Mouse (Mus musculus): ENCODE measurements around the gene Gm9044. TPM values are rescaled to one million over a fixed set of nuclear protein-coding genes. Genes with fewer than 3 reads are reported as not detected.

Gm9044 gene
- polyA plus RNA-seq (2014; fragmentation: Illumina TruSeq; extraction: RNeasy Lipid Tissue Mini Kit (QIAGEN cat#74804); ENCODE audit: low read depth, low replicate concordance): not detected

DNA sequence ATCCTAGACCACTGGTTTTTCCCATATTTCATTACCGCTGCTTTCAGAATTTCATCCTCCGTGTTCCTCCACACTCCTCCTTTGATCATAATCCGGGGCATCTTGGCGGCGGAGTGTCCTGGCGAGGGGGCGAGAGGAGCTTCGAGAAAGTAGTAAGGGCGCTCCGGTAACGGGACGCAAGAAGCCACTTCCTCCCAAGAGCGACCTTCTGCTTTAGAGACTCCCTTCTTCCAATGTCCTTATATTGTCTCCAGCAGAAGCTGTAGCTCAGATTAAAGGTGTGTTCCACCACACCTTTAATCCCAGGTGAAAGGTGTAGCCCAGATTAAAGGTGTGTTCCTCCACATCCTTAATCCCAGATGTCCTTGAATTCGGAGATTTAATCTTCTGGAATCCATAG, at the start of gene Gm9044:
Gene Gm9044 (minus strand): TSS at position 101 of the 400 bp plus-strand sequence.

DNA sequence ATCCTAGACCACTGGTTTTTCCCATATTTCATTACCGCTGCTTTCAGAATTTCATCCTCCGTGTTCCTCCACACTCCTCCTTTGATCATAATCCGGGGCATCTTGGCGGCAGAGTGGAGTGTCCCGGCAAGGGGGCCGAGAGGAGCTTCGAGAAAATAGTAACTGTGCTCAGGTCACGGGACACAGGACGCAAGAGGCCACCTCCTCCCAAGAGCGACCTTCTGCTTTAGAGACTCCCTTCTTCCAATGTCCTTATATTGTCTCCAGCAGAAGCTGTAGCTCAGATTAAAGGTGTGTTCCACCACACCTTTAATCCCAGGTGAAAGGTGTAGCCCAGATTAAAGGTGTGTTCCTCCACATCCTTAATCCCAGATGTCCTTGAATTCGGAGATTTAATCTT, 21.8 kb upstream of the Gm9044 start, which contains the start of gene Gm9049:
Gene Gm9049 (minus strand): TSS at position 101 of the 400 bp plus-strand sequence.

DNA sequence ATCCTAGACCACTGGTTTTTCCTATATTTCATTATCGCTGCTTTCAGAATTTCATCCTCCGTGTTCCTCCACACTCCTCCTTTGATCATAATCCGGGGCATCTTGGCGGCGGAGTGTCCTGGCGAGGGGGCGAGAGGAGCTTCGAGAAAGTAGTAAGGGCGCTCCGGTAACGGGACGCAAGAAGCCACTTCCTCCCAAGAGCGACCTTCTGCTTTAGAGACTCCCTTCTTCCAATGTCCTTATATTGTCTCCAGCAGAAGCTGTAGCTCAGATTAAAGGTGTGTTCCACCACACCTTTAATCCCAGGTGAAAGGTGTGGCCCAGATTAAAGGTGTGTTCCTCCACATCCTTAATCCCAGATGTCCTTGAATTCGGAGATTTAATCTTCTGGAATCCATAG, 16.4 kb upstream of the Gm9044 start, which contains the start of gene Gm9048:
Gene Gm9048 (minus strand): TSS at position 101 of the 400 bp plus-strand sequence.

DNA sequence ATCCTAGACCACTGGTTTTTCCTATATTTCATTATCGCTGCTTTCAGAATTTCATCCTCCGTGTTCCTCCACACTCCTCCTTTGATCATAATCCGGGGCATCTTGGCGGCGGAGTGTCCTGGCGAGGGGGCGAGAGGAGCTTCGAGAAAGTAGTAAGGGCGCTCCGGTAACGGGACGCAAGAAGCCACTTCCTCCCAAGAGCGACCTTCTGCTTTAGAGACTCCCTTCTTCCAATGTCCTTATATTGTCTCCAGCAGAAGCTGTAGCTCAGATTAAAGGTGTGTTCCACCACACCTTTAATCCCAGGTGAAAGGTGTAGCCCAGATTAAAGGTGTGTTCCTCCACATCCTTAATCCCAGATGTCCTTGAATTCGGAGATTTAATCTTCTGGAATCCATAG, 10.9 kb upstream of the Gm9044 start, which contains the start of gene Gm9046:
Gene Gm9046 (minus strand): TSS at position 101 of the 400 bp plus-strand sequence.

DNA sequence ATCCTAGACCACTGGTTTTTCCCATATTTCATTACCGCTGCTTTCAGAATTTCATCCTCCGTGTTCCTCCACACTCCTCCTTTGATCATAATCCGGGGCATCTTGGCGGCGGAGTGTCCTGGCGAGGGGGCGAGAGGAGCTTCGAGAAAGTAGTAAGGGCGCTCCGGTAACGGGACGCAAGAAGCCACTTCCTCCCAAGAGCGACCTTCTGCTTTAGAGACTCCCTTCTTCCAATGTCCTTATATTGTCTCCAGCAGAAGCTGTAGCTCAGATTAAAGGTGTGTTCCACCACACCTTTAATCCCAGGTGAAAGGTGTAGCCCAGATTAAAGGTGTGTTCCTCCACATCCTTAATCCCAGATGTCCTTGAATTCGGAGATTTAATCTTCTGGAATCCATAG, 5.5 kb upstream of the Gm9044 start, which contains the start of gene Gm9045:
Gene Gm9045 (minus strand): TSS at position 101 of the 400 bp plus-strand sequence.

DNA sequence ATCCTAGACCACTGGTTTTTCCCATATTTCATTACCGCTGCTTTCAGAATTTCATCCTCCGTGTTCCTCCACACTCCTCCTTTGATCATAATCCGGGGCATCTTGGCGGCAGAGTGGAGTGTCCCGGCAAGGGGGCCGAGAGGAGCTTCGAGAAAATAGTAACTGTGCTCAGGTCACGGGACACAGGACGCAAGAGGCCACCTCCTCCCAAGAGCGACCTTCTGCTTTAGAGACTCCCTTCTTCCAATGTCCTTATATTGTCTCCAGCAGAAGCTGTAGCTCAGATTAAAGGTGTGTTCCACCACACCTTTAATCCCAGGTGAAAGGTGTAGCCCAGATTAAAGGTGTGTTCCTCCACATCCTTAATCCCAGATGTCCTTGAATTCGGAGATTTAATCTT, 5.3 kb downstream of the Gm9044 start, which contains the start of gene Gm9040:
Gene Gm9040 (minus strand): TSS at position 101 of the 400 bp plus-strand sequence.

DNA sequence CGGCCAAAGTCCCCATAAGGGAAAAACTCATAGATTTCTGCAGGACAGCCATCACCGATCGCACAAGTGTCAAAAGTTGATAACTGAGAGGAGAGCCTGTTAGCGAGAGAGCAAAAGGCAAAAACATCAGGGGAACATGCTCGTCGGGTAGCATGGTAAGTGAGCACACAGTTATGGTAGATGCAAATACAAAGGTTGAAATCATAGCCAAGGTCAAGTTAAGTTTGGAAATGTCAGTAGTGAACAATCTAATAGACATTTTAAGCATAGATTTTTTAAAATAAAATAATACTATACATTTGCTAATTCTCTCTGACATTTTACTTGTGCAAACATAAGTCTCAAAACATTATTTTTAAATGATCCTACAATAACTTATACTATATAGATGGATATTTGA, 37.3 kb downstream of the Gm9044 start, which contains the start of gene Iltifb:
Gene Iltifb (minus strand): TSS at position 101 of the 400 bp plus-strand sequence.

Other genes starting within 250 kb of the Gm9044 start
- gene Mdm1, start 190.6 kb downstream of the Gm9044 start, polyA plus RNA-seq (2014; fragmentation: Illumina TruSeq; extraction: RNeasy Lipid Tissue Mini Kit (QIAGEN cat#74804); ENCODE audit: low read depth, low replicate concordance): 6.3 TPM
- not detected for gene Il22, start 127.5 kb downstream of the Gm9044 start, polyA plus RNA-seq (2014; fragmentation: Illumina TruSeq; extraction: RNeasy Lipid Tissue Mini Kit (QIAGEN cat#74804); ENCODE audit: low read depth, low replicate concordance)
- gene Gm32717, start 91.6 kb downstream of the Gm9044 start, polyA plus RNA-seq (2014; fragmentation: Illumina TruSeq; extraction: RNeasy Lipid Tissue Mini Kit (QIAGEN cat#74804); ENCODE audit: low read depth, low replicate concordance): not detected
- gene Gm32802, start 73.7 kb downstream of the Gm9044 start, polyA plus RNA-seq (2014; fragmentation: Illumina TruSeq; extraction: RNeasy Lipid Tissue Mini Kit (QIAGEN cat#74804); ENCODE audit: low read depth, low replicate concordance): not detected
- gene Iltifb, start 37.4 kb downstream of the Gm9044 start, polyA plus RNA-seq (2014; fragmentation: Illumina TruSeq; extraction: RNeasy Lipid Tissue Mini Kit (QIAGEN cat#74804); ENCODE audit: low read depth, low replicate concordance): not detected
- gene Gm9040, start 5.4 kb downstream of the Gm9044 start, polyA plus RNA-seq (2014; fragmentation: Illumina TruSeq; extraction: RNeasy Lipid Tissue Mini Kit (QIAGEN cat#74804); ENCODE audit: low read depth, low replicate concordance): not detected
- not detected for gene Gm9045, start 5.4 kb upstream of the Gm9044 start, polyA plus RNA-seq (2014; fragmentation: Illumina TruSeq; extraction: RNeasy Lipid Tissue Mini Kit (QIAGEN cat#74804); ENCODE audit: low read depth, low replicate concordance)
- not detected for gene Gm9046, start 10.8 kb upstream of the Gm9044 start, polyA plus RNA-seq (2014; fragmentation: Illumina TruSeq; extraction: RNeasy Lipid Tissue Mini Kit (QIAGEN cat#74804); ENCODE audit: low read depth, low replicate concordance)
- gene Gm9048, start 16.3 kb upstream of the Gm9044 start, polyA plus RNA-seq (2014; fragmentation: Illumina TruSeq; extraction: RNeasy Lipid Tissue Mini Kit (QIAGEN cat#74804); ENCODE audit: low read depth, low replicate concordance): not detected
- not detected for gene Gm9049, start 21.7 kb upstream of the Gm9044 start, polyA plus RNA-seq (2014; fragmentation: Illumina TruSeq; extraction: RNeasy Lipid Tissue Mini Kit (QIAGEN cat#74804); ENCODE audit: low read depth, low replicate concordance)
- not detected for gene Ifng, start 108.6 kb upstream of the Gm9044 start, polyA plus RNA-seq (2014; fragmentation: Illumina TruSeq; extraction: RNeasy Lipid Tissue Mini Kit (QIAGEN cat#74804); ENCODE audit: low read depth, low replicate concordance)

Data from heart, adult 10 weeks (tissue).